Mouse (Mus musculus) liver, embryonic 16.5 days (tissue): Measurements from ENCODE around the gene Mocs2. TPM values are rescaled to one million over a fixed set of nuclear protein-coding genes. Genes with fewer than 3 reads are reported as not detected.

Experiments used
- ATAC-seq: fragments of 200-750 bp; cut with Nextera tagmentation; 2 replicates; pipeline ENCODE4 v1.8.0; 2017; ENCODE audit warnings: low read depth, mild to moderate bottlenecking, moderate number of reproducible peaks, moderate library complexity
- H3K27ac ChIP-seq: fragments of 300-500 bp; sonication (generic); 2 replicates; pipeline ENCODE4 v1.5.1; 2014; ENCODE audit warnings: mild to moderate bottlenecking, low read length
- H3K27me3 ChIP-seq: fragments of 300-500 bp; sonication (generic); 2 replicates; pipeline ENCODE4 v1.6.1; 2014; ENCODE audit warnings: low read depth, low read length, mixed read lengths; ENCODE audit not compliant: control insufficient read depth, insufficient read depth
- H3K36me3 ChIP-seq: fragments of 300-500 bp; sonication (generic); 2 replicates; pipeline ENCODE4 v1.6.1; 2014; ENCODE audit warnings: mild to moderate bottlenecking; ENCODE audit not compliant: control insufficient read depth, insufficient read depth
- H3K4me1 ChIP-seq: fragments of 300-500 bp; sonication (generic); 2 replicates; pipeline ENCODE4 v1.6.1; 2014; ENCODE audit warnings: low read depth, low read length, mixed read lengths; ENCODE audit not compliant: control insufficient read depth
- H3K4me2 ChIP-seq: fragments of 300-500 bp; sonication (generic); 2 replicates; pipeline ENCODE4 v1.6.1; 2014; ENCODE audit warnings: low read depth, low read length, mixed read lengths
- H3K4me3 ChIP-seq: fragments of 300-500 bp; sonication (generic); 2 replicates; pipeline ENCODE4 v1.5.1; 2014; ENCODE audit warnings: low read depth, mild to moderate bottlenecking, low read length
- H3K9ac ChIP-seq: fragments of 300-500 bp; sonication (generic); 2 replicates; pipeline ENCODE4 v1.6.1; 2014; ENCODE audit warnings: low read depth, low read length
- H3K9me3 ChIP-seq: fragments of 300-500 bp; sonication (generic); replicated peaks from 2 replicates; pipeline ENCODE4 v1.6.1; 2016; ENCODE audit warnings: low read length; ENCODE audit not compliant: control insufficient read depth
- WGBS: fragments of 180-500 bp; shearing (Covaris S2); extraction: QIAGEN DNeasy Blood & Tissue Kit; methylation state at CpG from one replicate; pipeline ENCODE4 v1.1.7; 2014; ENCODE audit not compliant: insufficient replicate concordance; 5-methylcytosine and 5-hydroxymethylcytosine counted together
- polyA plus RNA-seq: library from polyadenylated mRNA; unstranded; fragments of >200 nt; fragmentation: Nextera tagmentation; extraction: Ambion mirVana; gene quantifications from 2 replicates; pipeline ENCODE4 v1.2.1, GENCODE M21; 2015

Mocs2 gene
- polyA plus RNA-seq, 1 experiment from 2014 or later = 73.6 TPM

GRCm38 (mm10) chr13:114857525-114857924 lies 39.5 kb downstream of the Mocs2 start:
- Histone ChIP-seq H3K4me1 (no peaks in the 10 kb centered on the region), H3K9ac (no peak overlapping the region), H3K27ac (no peak overlapping the region), H3K4me2 (no peak overlapping the region), H3K4me3 (no peak overlapping the region), H3K9me3 (no peaks in the 10 kb centered on the region), H3K36me3 (no peaks in the 10 kb centered on the region), H3K27me3 (no peaks in the 10 kb centered on the region)
- no peak for ATAC-seq
- 74% methylated on average over 4 of the region's 4 CpGs for WGBS

- WGBS = 76% methylated on average over 6 of the region's 6 CpGs
- Histone ChIP-seq H3K4me1 (no peaks in the 10 kb centered on the region), H3K27me3 (no peaks in the 10 kb centered on the region), H3K9me3 (no peaks in the 10 kb centered on the region), H3K27ac (no peak overlapping the region), H3K4me2 (no peak overlapping the region), H3K36me3 (no peaks in the 10 kb centered on the region), H3K9ac (no peak overlapping the region), H3K4me3 (no peak overlapping the region)
- no peak for ATAC-seq
Measured at GRCm38 (mm10) chr13:114874738-114875137, 56.7 kb downstream of the Mocs2 start.

GRCm38 (mm10) chr13:114876005-114876520 lies 58.0 kb downstream of the Mocs2 start:
- no peak overlapping the region for H3K4me3 ChIP-seq
- no peak for ATAC-seq
- 56% methylated on average over 2 of the region's 2 CpGs for WGBS
- no peaks in the 10 kb centered on the region for H3K9me3 ChIP-seq
- no peak overlapping the region for H3K27ac ChIP-seq
- no peak overlapping the region for H3K4me2 ChIP-seq
- H3K27me3 ChIP-seq = no peaks in the 10 kb centered on the region
- no peak overlapping the region for H3K9ac ChIP-seq
- H3K36me3 ChIP-seq = no peaks in the 10 kb centered on the region
- H3K4me1 ChIP-seq = no peaks in the 10 kb centered on the region

- H3K9ac ChIP-seq = no peak overlapping the region
Measured at GRCm38 (mm10) chr13:114878667-114879066, 60.6 kb downstream of the Mocs2 start.

More at GRCm38 (mm10) chr13:114878667-114879066, 60.6 kb downstream of the Mocs2 start:
- ATAC-seq = no peak
- H3K4me1 ChIP-seq = no peaks in the 10 kb centered on the region
- 68% methylated on average over 11 of the region's 11 CpGs for WGBS
- no peaks in the 10 kb centered on the region for H3K36me3 ChIP-seq
- no peak overlapping the region for H3K4me3 ChIP-seq
- no peaks in the 10 kb centered on the region for H3K27me3 ChIP-seq
- H3K9me3 ChIP-seq = no peaks in the 10 kb centered on the region
- no peak overlapping the region for H3K4me2 ChIP-seq
- no peak overlapping the region for H3K27ac ChIP-seq

Other genes starting within 250 kb of the Mocs2 start
- gene Itga2, start 113.9 kb downstream of the Mocs2 start, polyA plus RNA-seq = 0.39 and 0.99 TPM in 2 replicates